Mouse (Mus musculus) ES-E14 (cell line): ENCODE measurements at regions not wholly inside any gene's neighbourhood (a gene's known extent, or its start where the extent isn't known, plus 50 kb on each side); places are given as distances from the start of the nearest gene placed in this dataset.

Source experiments
- DNase-seq: peaks from one replicate; pipeline ENCODE4 v3.0.0-alpha.2; 2013; ENCODE audit warnings: low read depth, low spot score
- H3K27ac ChIP-seq: 2 replicates; pipeline ENCODE4 v1.5.1; 2012; ENCODE audit warnings: low read depth, mild to moderate bottlenecking, low read length, moderate library complexity, mixed read lengths; ENCODE audit not compliant: poor library complexity, insufficient read depth, severe bottlenecking
- H3K36me3 ChIP-seq: 2 replicates; pipeline ENCODE4 v1.6.1; 2012; ENCODE audit warnings: mild to moderate bottlenecking, low read length, moderate library complexity, mixed read lengths; ENCODE audit not compliant: control insufficient read depth, poor library complexity, insufficient read depth, severe bottlenecking
- H3K4me1 ChIP-seq, 2 experiments: fragments of 150-350 bp in 1 of 2; sonication (generic) in 1 of 2; 2 replicates each; pipeline ENCODE4 v1.6.1; 2012; ENCODE audit warnings: low read length in 2 of 2, mild to moderate bottlenecking in 1 of 2, mixed read lengths in 1 of 2; ENCODE audit not compliant: control insufficient read depth in 2 of 2, insufficient read depth in 2 of 2, poor library complexity in 1 of 2
- H3K4me3 ChIP-seq, 2 experiments: fragments of 150-350 bp in 1 of 2; sonication (generic) in 1 of 2; 2 replicates each; pipeline ENCODE4 v1.5.1; 2012; ENCODE audit warnings: low read length in 2 of 2, low read depth in 1 of 2, mild to moderate bottlenecking in 1 of 2, mixed read lengths in 1 of 2; ENCODE audit not compliant: insufficient read depth in 1 of 2, poor library complexity in 1 of 2, severe bottlenecking in 1 of 2
- H3K9ac ChIP-seq: 2 replicates; pipeline ENCODE4 v1.6.1; 2012; ENCODE audit warnings: low read depth, mild to moderate bottlenecking, low read length, mixed read lengths; ENCODE audit not compliant: poor library complexity, insufficient read depth, severe bottlenecking
- H3K9me3 ChIP-seq: fragments of 150-350 bp; sonication (generic); 2 replicates; pipeline ENCODE4 v1.6.1; 2012; ENCODE audit warnings: low read depth, mild to moderate bottlenecking, low read length; ENCODE audit not compliant: control insufficient read depth, insufficient read depth
- CHD2 ChIP-seq: IDR thresholded peaks from 2 replicates; pipeline ENCODE4 v1.6.1; 2014; ENCODE audit warnings: mild to moderate bottlenecking, low read depth, low read length, inconsistent platforms
- HCFC1 ChIP-seq: IDR thresholded peaks from 2 replicates; pipeline ENCODE4 v1.6.1; 2012; ENCODE audit warnings: low read length, inconsistent platforms, borderline replicate concordance; ENCODE audit not compliant: insufficient read depth
- MAFK ChIP-seq: IDR thresholded peaks from 2 replicates; pipeline ENCODE4 v1.6.1; 2014; ENCODE audit warnings: mild to moderate bottlenecking, low read depth, low read length, inconsistent platforms; ENCODE audit not compliant: insufficient read depth
- ZC3H11A ChIP-seq: IDR thresholded peaks from 2 replicates; pipeline ENCODE4 v1.6.1; 2012; ENCODE audit warnings: low read depth, mild to moderate bottlenecking, inconsistent platforms, low read length, borderline replicate concordance
- ZNF384 ChIP-seq: IDR thresholded peaks from 2 replicates; pipeline ENCODE4 v1.6.1; 2012; ENCODE audit warnings: low read depth, low read length, inconsistent platforms
- in situ Hi-C, 2 experiments: fragments of 600-800 bp; cut with MboI; formaldehyde crosslinking; loops; one replicate each; pipeline ENCODE4 v1.15.1; 2025; ENCODE audit warnings: low sequenced_read_pairs in 2 of 2, inconsistent platforms in 1 of 2; ENCODE audit not compliant: unreplicated experiment in 2 of 2

GRCm38 (mm10) chr4:80756114-80756513 lies 77.8 kb upstream of the Tyrp1 start:
- no peaks in the 10 kb centered on the region for H3K9me3 ChIP-seq
- no peak for DNase-seq
- in situ Hi-C loops: no loop called here
- no peak overlapping the region for H3K9ac ChIP-seq
- no peaks in the 10 kb centered on the region; a peak in 1 of 4 replicates for H3K4me1 ChIP-seq
- H3K36me3 ChIP-seq: no peaks in the 10 kb centered on the region
- TF ChIP-seq HCFC1 (no peak), MAFK (no peak), CHD2 (no peak), ZNF384 (no peak), ZC3H11A (no peak)
- H3K27ac ChIP-seq: no peak overlapping the region
- no peak overlapping the region for H3K4me3 ChIP-seq

DNA sequence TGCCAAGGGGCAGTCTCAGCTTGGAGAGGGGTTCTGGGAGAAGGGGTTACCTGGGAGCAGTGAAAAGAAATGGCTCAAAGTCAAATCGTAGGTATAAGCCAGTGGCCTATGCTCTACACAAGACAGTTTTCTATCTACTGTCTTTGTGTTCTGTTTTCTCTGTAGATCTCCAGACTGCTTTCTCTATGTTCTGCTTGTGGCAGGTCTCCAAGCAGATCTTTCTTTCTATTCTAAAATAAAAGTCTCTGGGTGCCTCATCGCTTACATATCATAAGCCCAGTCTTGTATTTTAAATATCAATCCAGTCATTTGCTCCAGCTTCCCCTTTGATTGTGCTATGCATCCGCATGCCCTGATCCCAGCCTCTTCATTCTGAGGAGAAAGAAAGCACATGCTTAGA lies 69.9 kb upstream of the Tyrp1 start:
- H3K9ac ChIP-seq: no peak overlapping the region
- no peak for TF ChIP-seq MAFK
- TF ChIP-seq ZC3H11A: no peak
- TF ChIP-seq ZNF384: no peak
- no peaks in the 10 kb centered on the region for H3K4me1 ChIP-seq
- H3K36me3 ChIP-seq: no peaks in the 10 kb centered on the region
- in situ Hi-C loops: no loop called here
- no peaks in the 10 kb centered on the region for H3K9me3 ChIP-seq
- no peak for DNase-seq
- no peak overlapping the region for H3K4me3 ChIP-seq
- H3K27ac ChIP-seq: no peak overlapping the region

GRCm38 (mm10) chr4:80765781-80766180 lies 68.1 kb upstream of the Tyrp1 start:
- Histone ChIP-seq H3K9me3 (no peaks in the 10 kb centered on the region), H3K27ac (no peak overlapping the region), H3K36me3 (no peaks in the 10 kb centered on the region), H3K4me1 (no peaks in the 10 kb centered on the region), H3K9ac (no peak overlapping the region), H3K4me3 (no peak overlapping the region)
- TF ChIP-seq MAFK (0 out of 2 replicates have a peak, but pooled peaks have one; percentile 19), ZC3H11A (peak; percentile 60; the same call in 1 of the 2 replicates), ZNF384 (no peak), CHD2 (no peak), HCFC1 (no peak)
- DNase-seq: peak; percentile 37
- in situ Hi-C loops: no loop called here

DNA sequence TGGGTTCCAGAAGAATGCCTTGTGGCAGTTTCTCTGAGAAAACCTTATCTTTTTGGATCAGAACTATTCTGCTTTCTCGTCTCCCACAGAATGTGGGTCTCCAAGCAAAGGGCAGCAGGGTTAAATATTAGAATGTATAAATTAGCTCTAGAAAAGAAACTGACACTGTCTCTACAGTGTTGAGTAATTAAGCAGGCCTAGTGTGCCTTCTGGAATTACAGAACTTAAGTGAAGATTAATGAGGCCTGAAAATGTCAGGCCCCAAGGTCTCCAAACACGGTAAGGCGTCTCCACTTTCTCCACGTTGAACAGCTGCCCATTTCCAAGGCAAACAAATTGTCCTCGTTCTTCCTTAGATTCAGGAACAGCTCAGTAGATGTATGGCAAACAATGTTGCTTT lies 66.5 kb upstream of the Tyrp1 start:
- Histone ChIP-seq H3K9me3 (no peaks in the 10 kb centered on the region), H3K9ac (no peak overlapping the region), H3K4me1 (no peaks in the 10 kb centered on the region), H3K27ac (no peak overlapping the region), H3K36me3 (no peaks in the 10 kb centered on the region), H3K4me3 (no peak overlapping the region)
- no peak for DNase-seq
- TF ChIP-seq ZNF384: no peak
- no peak for TF ChIP-seq HCFC1
- TF ChIP-seq ZC3H11A: no peak
- no peak for TF ChIP-seq MAFK
- TF ChIP-seq CHD2: no peak
- in situ Hi-C loops: no loop called here
